Mouse (Mus musculus): ENCODE measurements around the gene Arfgap3.
"Not testable (repeated sequence)": the region's sequence is repeated elsewhere in the genome, so short reads cannot be mapped to it uniquely, and the experiment has no call there.

Arfgap3 gene

DNA sequence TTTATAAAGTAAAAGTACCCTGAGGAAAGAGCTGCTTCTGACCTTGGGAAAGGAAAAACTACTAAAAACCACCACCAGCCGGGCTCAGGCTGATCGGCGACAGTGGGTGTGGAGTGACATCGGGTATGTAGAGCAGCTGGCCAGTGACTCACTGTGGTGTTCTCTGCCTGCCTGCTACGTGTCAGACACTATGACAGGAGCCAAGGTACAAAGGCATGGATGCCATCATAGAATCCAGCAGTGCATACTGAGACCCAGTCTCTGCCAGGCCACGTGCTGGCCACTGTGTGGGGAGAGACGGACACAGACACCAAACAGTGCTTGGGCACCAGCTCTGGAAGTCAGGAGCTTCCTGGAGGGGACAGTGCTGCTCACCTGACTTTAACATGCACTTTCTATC, 5.1 kb downstream of the Arfgap3 start:
- no peak for DNase-seq

GRCm38 (mm10) chr15:83344157-83344556, 5.9 kb downstream of the Arfgap3 start:
- no peak for DNase-seq

GRCm38 (mm10) chr15:83338908-83339307, 11.1 kb downstream of the Arfgap3 start:
- DNase-seq = no peak

DNA sequence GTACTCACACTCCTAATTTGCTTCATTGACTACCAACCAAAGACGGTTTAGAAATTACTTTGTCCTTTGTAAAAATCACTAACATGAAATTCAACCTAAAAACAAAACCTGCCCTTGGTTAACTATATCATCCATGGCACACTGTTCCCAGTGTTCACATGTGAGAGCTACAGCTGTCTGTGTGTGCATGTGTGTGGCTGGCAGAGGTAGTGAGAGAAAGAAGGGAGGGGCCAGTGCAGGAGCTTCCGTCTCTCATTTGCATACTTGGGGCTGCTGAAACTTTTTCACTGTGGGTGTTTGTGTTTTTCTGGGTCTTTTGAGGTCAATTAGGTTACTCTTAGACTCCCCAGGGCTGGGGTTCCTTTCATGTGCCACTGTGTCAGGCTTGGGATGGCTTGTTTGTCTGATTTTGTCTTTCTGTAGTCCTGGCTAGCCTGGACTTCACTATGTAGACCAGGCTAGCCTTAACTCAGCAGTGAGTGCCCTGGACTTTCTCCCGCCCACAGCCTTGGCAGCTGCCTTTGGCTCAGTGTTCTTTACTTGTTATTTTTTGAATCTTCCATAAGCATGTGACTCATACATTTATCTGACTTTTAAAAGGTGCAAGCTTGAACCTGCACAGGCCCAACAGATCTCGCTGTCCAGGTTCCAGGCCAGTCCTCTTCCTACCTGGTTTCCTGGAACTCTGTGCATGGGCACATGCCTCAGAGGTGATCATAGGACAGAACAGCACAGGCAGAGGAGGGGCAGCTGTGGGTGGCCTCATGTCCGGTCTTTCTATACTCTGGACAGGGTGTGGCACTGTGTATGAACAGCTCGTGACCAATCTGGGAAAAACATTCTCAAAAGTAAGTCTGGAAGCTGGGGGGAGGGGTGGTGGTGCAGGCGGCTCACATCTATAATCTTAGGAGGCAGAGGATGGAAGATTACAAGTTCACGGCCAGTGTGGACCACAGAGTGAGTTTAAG, 11.9 kb downstream of the Arfgap3 start:
- no peak for DNase-seq

DNA sequence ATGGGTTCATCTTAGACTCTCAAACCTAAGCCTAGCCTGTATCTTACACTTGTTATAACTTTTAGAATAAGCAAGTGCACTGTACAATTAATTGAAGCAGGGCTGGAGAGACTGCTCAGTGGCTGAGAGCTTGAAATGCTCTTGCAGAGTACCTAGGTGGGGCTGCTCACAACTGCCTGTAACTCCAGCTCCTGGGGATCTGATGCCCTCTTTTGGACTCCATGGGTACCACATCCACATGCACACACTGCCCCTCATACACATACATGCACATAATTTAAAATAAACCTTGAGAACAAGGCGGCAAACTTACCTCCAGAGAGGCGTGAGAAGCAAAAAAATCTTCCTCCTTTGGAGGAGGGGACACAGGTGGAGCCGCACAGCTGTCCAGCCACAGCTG, 17.7 kb downstream of the Arfgap3 start:
- no peak for DNase-seq

- no peak for DNase-seq
These were observed 21.1 kb downstream of the Arfgap3 start for GRCm38 (mm10) chr15:83328952-83329351.

DNA sequence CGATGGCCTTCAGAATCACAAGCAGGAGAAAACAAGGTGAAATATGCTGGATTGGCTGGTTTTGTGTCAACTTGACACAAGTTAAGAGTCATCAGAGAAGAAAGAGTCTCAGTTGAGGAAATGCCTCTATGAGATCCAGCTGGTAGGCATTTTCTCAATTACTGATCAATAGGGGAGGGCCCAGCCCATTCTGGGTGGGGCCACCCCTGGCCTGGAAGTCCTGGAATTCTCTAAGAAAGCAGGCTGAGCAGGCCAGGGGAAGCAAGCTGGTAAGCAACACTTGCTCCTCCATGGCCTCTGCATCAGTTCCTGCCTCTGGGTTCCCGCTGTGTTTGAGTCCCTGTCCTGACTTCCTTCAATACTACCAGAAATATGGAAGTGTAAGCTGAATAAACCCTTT, 27.0 kb downstream of the Arfgap3 start:
- DNase-seq = no peak

GRCm38 (mm10) chr15:83314914-83315313, 35.1 kb downstream of the Arfgap3 start:
- no peak for DNase-seq

DNA sequence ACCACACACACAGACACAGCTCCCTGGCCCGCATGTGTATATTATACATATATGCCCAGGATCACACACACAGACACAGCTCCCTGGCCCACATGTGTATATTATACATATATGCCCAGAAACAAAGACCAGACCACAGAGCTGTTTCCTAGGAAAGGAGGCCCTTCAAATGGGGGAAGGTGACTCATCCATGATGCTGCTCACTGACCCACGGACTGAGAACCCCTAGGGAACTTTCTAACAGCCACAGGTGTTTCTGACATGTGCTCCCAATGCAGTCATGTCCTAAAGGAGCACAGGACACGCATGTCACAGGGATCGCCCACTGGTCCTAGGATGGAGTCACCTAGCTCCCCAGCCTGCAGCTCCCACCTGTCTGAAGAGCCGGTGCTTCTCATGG, 40.2 kb downstream of the Arfgap3 start:
- DNase-seq = no peak

GRCm38 (mm10) chr15:83308708-83309107, 41.3 kb downstream of the Arfgap3 start:
- not testable (repeated sequence) for DNase-seq

GRCm38 (mm10) chr15:83306181-83306580, 43.9 kb downstream of the Arfgap3 start:
- DNase-seq = peak; percentile 44

- DNase-seq = peak; percentile 39 to 56
These were observed 44.7 kb downstream of the Arfgap3 start for GRCm38 (mm10) chr15:83305192-83305921.

DNA sequence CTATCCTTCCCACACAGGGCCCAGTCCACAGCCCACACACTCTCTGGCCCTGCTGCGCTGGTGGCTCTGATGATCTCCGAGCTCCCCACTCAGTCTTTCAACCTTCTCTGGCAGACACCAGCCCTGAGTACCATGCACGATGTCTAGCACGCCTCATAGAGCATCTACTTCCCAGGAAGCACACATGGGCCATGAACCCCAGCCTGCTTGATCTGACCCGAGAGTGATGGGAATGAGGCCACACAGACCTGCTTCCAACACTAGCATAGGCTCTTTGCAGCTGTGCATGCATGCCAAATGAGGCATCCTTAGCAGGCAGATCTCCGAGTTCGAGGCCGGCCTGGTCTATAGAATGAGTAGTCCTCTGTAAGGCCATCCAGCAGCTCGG, 45.2 kb downstream of the Arfgap3 start:
- no peak for DNase-seq

DNA sequence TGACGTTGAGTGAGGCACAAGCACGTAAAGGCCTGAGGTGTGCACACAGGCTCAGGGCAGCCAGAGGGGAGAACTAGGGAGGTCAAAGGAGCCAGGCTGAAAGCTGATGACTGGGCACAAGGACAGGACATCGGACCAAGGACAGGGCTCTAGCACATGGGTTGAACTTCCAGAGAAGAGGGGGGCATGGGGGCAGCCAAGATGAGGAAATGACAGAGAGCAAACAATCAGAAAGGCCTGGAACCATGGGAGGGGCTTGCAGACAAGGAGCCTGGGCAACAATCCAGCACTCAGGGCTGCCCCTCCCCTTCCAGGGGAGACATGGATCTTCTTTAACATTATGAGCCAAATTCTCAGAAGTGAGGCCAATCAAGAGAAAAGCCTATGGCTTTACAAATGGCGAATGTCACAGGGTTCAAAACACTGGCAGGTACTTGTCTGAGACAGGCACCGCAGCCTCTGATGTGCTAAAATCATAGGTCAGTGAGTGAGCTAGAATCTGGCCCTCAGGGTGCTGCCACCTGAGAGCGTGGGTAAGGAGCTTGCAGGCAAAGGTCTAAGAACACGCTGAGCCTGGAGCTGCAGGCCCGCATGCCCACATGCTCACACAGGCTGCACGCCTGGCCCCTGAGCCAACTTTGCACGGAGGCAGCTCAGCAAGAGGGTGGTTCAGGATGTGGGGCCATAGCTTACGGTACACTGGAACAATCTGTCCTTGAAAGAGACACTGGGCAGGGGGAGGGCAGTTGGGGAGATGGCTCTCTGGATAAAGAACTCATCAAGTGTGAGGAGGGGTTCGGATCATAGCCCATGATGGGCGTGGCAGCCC, 46.2 kb downstream of the Arfgap3 start:
- DNase-seq = no peak

DNA sequence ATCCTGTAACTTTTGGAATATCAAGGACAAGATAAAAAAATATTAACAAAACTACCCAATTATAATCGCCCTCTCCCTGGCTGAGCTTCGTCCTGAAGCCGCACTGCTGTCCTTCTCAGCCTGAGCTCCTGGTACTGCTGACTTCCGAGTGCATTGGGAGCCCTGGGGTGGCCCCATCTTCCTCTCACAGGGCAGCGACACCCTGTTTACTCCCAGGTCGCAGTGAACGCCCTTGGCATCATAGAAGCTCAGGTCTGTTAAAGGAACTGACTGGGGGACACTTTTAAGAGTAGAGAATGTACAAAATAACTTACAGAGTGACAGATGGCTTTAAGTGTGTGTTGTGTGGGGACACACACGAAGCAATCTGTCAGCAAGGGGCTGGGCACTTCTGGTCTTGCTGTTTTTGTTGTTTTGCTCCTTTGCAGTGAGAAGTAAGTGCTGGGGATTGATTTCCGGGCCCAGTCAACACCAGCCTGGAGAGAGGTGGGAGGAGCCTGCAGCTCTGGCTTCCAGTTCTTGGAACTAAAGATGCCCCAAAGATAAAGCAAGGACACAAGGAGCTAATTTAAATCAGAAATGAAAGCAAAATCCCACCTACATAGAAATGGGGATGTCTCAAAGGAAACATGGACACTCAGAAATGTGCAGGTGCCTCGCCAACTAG, 50.0 kb downstream of the Arfgap3 start:
- DNase-seq = no peak

DNA sequence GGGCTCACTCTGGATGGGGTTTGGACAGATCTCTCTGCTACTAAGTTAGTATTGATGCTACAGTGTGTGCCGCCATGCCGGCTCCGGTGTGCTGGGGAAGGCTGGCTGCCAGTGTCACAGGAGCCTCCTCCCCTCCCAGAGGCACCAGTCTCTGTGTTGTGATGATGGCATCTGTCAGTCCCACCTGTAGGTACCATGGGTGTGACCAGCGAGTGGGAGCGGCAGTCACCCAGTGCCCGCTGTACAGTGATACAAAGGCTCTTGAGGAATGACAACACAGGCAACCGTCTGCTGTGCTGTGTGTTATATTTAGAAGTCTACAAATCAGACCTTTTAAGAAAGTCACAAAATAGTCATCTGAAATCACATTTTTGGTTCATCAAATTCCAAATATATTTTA, 50.6 kb downstream of the Arfgap3 start:
- no peak for DNase-seq

GRCm38 (mm10) chr15:83298810-83299209, 51.2 kb downstream of the Arfgap3 start:
- no peak for DNase-seq

DNA sequence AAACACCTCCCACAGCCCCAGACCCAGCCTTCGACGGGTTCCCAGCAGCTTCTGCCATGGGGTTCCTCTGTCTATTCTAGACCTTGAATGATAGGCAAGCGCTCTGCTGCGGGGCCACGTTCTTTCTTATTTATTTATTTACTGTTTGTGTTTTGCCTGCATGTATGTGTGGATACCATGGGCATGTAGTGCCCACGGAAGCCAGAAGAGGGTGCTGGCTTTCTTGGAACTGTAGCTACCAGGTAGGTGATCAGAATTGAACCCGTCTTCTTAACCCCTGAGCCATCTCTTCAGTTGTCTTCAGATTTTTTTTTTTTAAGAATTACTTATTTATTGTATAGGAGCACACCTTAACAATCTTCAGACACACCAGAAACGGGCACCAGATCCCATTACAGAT, 51.7 kb downstream of the Arfgap3 start:
- no peak for DNase-seq

DNA sequence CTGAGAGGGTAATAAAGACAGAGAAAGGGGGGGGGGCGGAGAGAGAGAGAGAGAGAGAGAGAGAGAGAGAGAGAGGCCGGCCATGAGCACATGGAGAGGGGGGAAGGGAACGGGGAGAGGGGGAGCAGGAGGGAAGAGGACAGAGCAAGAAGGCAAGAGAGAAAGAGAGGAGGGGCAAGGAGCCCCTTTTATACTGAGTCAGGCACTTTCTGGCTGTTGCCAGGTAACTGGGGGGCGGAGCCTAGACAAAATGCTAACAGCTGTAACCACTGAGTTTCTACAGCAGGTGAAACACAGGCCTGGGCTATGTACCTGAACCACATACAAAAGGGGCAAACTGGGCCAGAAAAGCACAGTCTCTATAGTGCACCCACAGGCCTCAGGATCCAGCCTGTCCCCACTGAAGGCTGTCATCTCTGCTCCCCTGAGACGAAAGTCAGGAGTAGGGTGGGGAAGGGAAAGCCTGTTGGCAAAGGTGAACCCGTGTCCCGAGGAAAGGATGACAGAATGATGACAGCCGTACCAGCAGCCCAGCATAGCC, 53.2 kb downstream of the Arfgap3 start:
- DNase-seq = no peak

- DNase-seq = no peak
These were observed 54.0 kb downstream of the Arfgap3 start for GRCm38 (mm10) chr15:83296050-83296449.

DNA sequence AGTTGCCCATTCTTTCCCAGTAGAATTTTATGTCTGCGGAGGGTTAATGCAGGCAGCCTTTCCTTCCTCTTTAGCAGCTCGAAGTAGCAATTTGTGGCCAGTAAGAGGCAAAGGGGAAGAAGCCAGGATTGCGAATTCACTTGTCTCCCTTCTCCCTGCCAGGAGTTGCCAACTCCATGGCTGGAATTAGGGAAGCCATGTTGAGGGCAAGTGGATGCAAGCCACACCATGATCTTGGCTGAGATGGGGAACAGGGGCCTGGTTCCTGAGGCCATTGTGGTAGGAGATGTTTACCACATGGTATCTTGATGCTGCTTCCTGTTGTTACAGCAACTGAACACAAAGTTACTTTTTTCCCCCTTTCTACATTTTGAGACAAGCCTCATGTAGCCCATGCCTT, 55.1 kb downstream of the Arfgap3 start:
- no peak for DNase-seq
